In genomic region chr8:86706756-86707155, GRCm38 (mm10) we compare ENCODE assay signal across 24 mouse cellular contexts. TPM values are rescaled to one million over a fixed set of nuclear protein-coding genes. Genes with fewer than 3 reads are reported as not detected.
DNase-seq lines count a peak whose midpoint lies in the region; ATAC-seq and TF ChIP-seq lines count a peak whose summit lies in the region.
"Had no signal": no experiment of that assay in that cellular context is flagged by ENCODE, and none has a peak within 500 bp of the region (broad histone marks: within the 10 kb centered on the region; RNA-seq: fewer than 3 reads in every experiment).

No protein-coding gene starts in this region.

- DNase-seq in spleen, adult 2 months (ENCODE audit: low read depth in 1 of 2, low spot score in 2 of 2) = no peak
- DNase-seq in spleen, postnatal 14 days (ENCODE audit: low spot score in 2 of 2) = no peak
- peak; percentile 35 to 44 for DNase-seq in thymus, postnatal 10 days (ENCODE audit: low spot score in 2 of 2)
- DNase-seq in cerebellum, adult 8-10 months = no peak
- DNase-seq in cerebellum, adult 11-12 months = no peak
- DNase-seq: cerebellum, adult 9-11 months; gastrocnemius, postnatal 25 days; kidney, adult 18-20 months; kidney, postnatal 10 days; lung, postnatal 10 days; spleen, adult 18-20 months had no signal

- TF ChIP-seq CTCF in spleen, adult 2 months (IDR thresholded peaks at IDR 0.05; ENCODE audit: extremely low read depth, insufficient read depth, insufficient read length, insufficient replicate concordance) = no peak

- peaks cover 11% of the 10 kb centered on the region for H3K4me1 ChIP-seq in spleen, adult 2 months (ENCODE audit: control insufficient read depth, insufficient read depth, insufficient read length)
- H3K4me1 ChIP-seq: embryonic facial prominence, embryonic 12.5 days; forebrain, embryonic 13.5 days; heart, embryonic 15.5 days; hindbrain, embryonic 10.5 days; limb, embryonic 10.5 days; midbrain, embryonic 13.5 days; neural tube, embryonic 13.5 days; stomach, embryonic 15.5 days had no signal

- H3K36me3 ChIP-seq in spleen, adult 2 months (ENCODE audit: control insufficient read depth, insufficient read depth, low read length) = peaks cover 3% of the 10 kb centered on the region; the same call in 1 of the 2 replicates

- peak; percentile 23 for ATAC-seq in inflammation-experienced regulatory T-cells, adult 6 months
- no peak for ATAC-seq in frontal cortex, adult (ENCODE audit: low TSS enrichment)
- ATAC-seq: forebrain, embryonic 13.5 days; hindbrain, postnatal 0 days; midbrain, embryonic 13.5 days had no signal

- 70% methylated on average over 5 of the region's 5 CpGs for WGBS in spleen, adult 2 months

- H3K27me3 ChIP-seq in spleen, adult 2 months (ENCODE audit: control insufficient read depth, insufficient read depth, low read length) = no peaks in the 10 kb centered on the region
- H3K27me3 ChIP-seq: embryonic facial prominence, embryonic 12.5 days; forebrain, embryonic 13.5 days; heart, embryonic 15.5 days; midbrain, embryonic 13.5 days; neural tube, embryonic 13.5 days; stomach, embryonic 15.5 days had no signal

- no peak for TF ChIP-seq POLR2A in spleen, adult 2 months (IDR thresholded peaks at IDR 0.05; ENCODE audit: low read depth, low read length)

- H3K27ac ChIP-seq in spleen, adult 2 months (ENCODE audit: insufficient read depth, low read length) = peak overlapping the region; percentile 38
- H3K27ac ChIP-seq: embryonic facial prominence, embryonic 12.5 days; forebrain, embryonic 13.5 days; heart, embryonic 15.5 days; hindbrain, embryonic 10.5 days; hindbrain, postnatal 0 days; limb, embryonic 10.5 days; liver, embryonic 14.5 days; midbrain, embryonic 13.5 days; neural tube, embryonic 13.5 days; stomach, embryonic 15.5 days had no signal

- H3K4me3 ChIP-seq in spleen, adult 2 months (ENCODE audit: extremely low read depth, insufficient read depth, insufficient read length) = no peak overlapping the region
- H3K4me3 ChIP-seq: embryonic facial prominence, embryonic 12.5 days; erythroblast, embryonic 14.5 days; forebrain, embryonic 13.5 days; heart, embryonic 15.5 days; hindbrain, embryonic 10.5 days; limb, embryonic 10.5 days; midbrain, embryonic 13.5 days; neural tube, embryonic 13.5 days; stomach, embryonic 15.5 days had no signal

RNA-seq across cellular contexts. Expression of gene Gm10638, which starts 38.7 kb away (rescaled TPM):
- polyA plus RNA-seq in spleen, adult 2 months (2012; rRNA removed) = 1.3 and 2.0 TPM in 2 replicates
- under 1 TPM in 1 of 3 experiments, not detected in 2; 0.51 TPM for polyA plus RNA-seq in inflammation-experienced regulatory T-cells, adult 6 months (2017; shearing (Covaris generic))

RNA-seq across cellular contexts. Expression of gene Siah1a, which starts 39.0 kb away (rescaled TPM):
- 11.5 and 13.3 TPM in 2 replicates for polyA plus RNA-seq in spleen, adult 2 months (2012; rRNA removed)
- polyA plus RNA-seq in inflammation-experienced regulatory T-cells, adult 6 months (2017; shearing (Covaris generic)) = 1 to 10 TPM; 4.6 to 9.0 (median 6.2) TPM

Comparison
In these comparisons a context has a peak if more than half of its experiments do, and no peak if none do; other contexts are left out.
1. DNase-seq: peak in thymus, postnatal 10 days (2 of 2); none in spleen, adult 2 months (0 of 2), spleen, postnatal 14 days (0 of 2), cerebellum, adult 8-10 months (single experiment) and cerebellum, adult 11-12 months (single experiment).